8 mouse cellular contexts compared by ENCODE assay signal in genomic region chr9:22260092-22260422, GRCm38 (mm10). TPM values are rescaled to one million over a fixed set of nuclear protein-coding genes. Genes with fewer than 3 reads are reported as not detected.
A peak's percentile ranks its signal among the peaks of the same experiment; 100 is the strongest.
DNase-seq lines count a peak whose midpoint lies in the region; ATAC-seq and TF ChIP-seq lines count a peak whose summit lies in the region.

No protein-coding gene starts in this region.

- peak; percentile 7 for DNase-seq in cerebellum, adult 8-10 months
- no peak for DNase-seq in cerebellum, postnatal 36 days
- DNase-seq in lung, postnatal 0 days (ENCODE audit: low spot score), result no peak
- no peak for DNase-seq in lung, postnatal 25 days (ENCODE audit: low spot score)
- DNase-seq in embryo, embryonic 11 days, result no peak
- no peak for DNase-seq in cerebellum, adult 11-12 months

- ATAC-seq in lung, postnatal 0 days, result no peak
- no peak for ATAC-seq in limb, embryonic 13.5 days (ENCODE audit: low FRiP score, low read depth)
- no peak for ATAC-seq in stomach, embryonic 15.5 days (ENCODE audit: insufficient read depth, low FRiP score, low read depth)

- no peaks in the 10 kb centered on the region for H3K27me3 ChIP-seq in lung, postnatal 0 days (replicated peaks; ENCODE audit: insufficient read depth, low read length)
- H3K27me3 ChIP-seq in limb, embryonic 13.5 days, result no peaks in the 10 kb centered on the region
- H3K27me3 ChIP-seq in stomach, embryonic 15.5 days (replicated peaks), result no peaks in the 10 kb centered on the region

- peak overlapping the region; percentile 55 for H3K9ac ChIP-seq in lung, postnatal 0 days (replicated peaks; ENCODE audit: low read depth)
- no peak overlapping the region for H3K9ac ChIP-seq in limb, embryonic 13.5 days
- peak overlapping the region; percentile 63; the same call in 1 of the 2 replicates for H3K9ac ChIP-seq in stomach, embryonic 15.5 days

- no peaks in the 10 kb centered on the region for H3K9me3 ChIP-seq in lung, postnatal 0 days (ENCODE audit: low read length)
- H3K9me3 ChIP-seq in limb, embryonic 13.5 days, result peaks cover 15% of the 10 kb centered on the region
- H3K9me3 ChIP-seq in stomach, embryonic 15.5 days, result no peaks in the 10 kb centered on the region; the same call in 1 of the 2 replicates

- H3K4me2 ChIP-seq in lung, postnatal 0 days (replicated peaks; ENCODE audit: low read depth, low read length), result peak overlapping the region; percentile 89
- H3K4me2 ChIP-seq in limb, embryonic 13.5 days (replicated peaks), result peak overlapping the region; percentile 67
- peak overlapping the region; percentile 83 for H3K4me2 ChIP-seq in stomach, embryonic 15.5 days

- H3K4me3 ChIP-seq in lung, postnatal 0 days (ENCODE audit: low read depth, low read length), result peak overlapping the region; percentile 50; the same call in 1 of the 2 replicates
- H3K4me3 ChIP-seq in limb, embryonic 13.5 days, result peak overlapping the region; percentile 81
- H3K4me3 ChIP-seq in stomach, embryonic 15.5 days (replicated peaks), result peak overlapping the region; percentile 65

- H3K36me3 ChIP-seq in lung, postnatal 0 days (ENCODE audit: insufficient read depth, low read length), result no peaks in the 10 kb centered on the region
- H3K36me3 ChIP-seq in limb, embryonic 13.5 days, result peaks cover 29% of the 10 kb centered on the region
- peaks cover 17% of the 10 kb centered on the region for H3K36me3 ChIP-seq in stomach, embryonic 15.5 days

- H3K4me1 ChIP-seq in lung, postnatal 0 days (ENCODE audit: insufficient read depth, low read depth, low read length), result no peaks in the 10 kb centered on the region
- no peaks in the 10 kb centered on the region for H3K4me1 ChIP-seq in limb, embryonic 13.5 days
- no peaks in the 10 kb centered on the region for H3K4me1 ChIP-seq in stomach, embryonic 15.5 days

- no peak overlapping the region for H3K27ac ChIP-seq in lung, postnatal 0 days (ENCODE audit: low read length)
- no peak overlapping the region for H3K27ac ChIP-seq in limb, embryonic 13.5 days
- H3K27ac ChIP-seq in stomach, embryonic 15.5 days, result no peak overlapping the region

- 35% methylated on average over 3 of the region's 3 CpGs for WGBS in lung, postnatal 0 days
- 23% methylated on average over 3 of the region's 3 CpGs for WGBS in limb, embryonic 13.5 days
- 22% methylated on average over 3 of the region's 3 CpGs for WGBS in stomach, embryonic 15.5 days

- TF ChIP-seq CTCF in lung, postnatal 0 days (IDR thresholded peaks at IDR 0.05), result no peak

- no peak for TF ChIP-seq EP300 in lung, postnatal 0 days (IDR thresholded peaks at IDR 0.05)

RNA-seq across cellular contexts. Expression of gene Zfp599, which starts 0.4 kb away (rescaled TPM):
- 0.84 and 0.97 TPM in 2 replicates for polyA plus RNA-seq in lung, postnatal 0 days (2015; fragmentation: Nextera tagmentation; extraction: Ambion mirVana)
- 9.2 and 9.6 TPM in 2 replicates for polyA plus RNA-seq in limb, embryonic 13.5 days (2015; fragmentation: Nextera tagmentation; extraction: Ambion mirVana)
- polyA plus RNA-seq in stomach, embryonic 15.5 days (2015; fragmentation: Nextera tagmentation; extraction: Ambion mirVana), result 3.9 and 4.4 TPM in 2 replicates

RNA-seq across cellular contexts. Expression of gene Zfp809, which starts 34.5 kb away (rescaled TPM):
- 17.8 and 20.0 TPM in 2 replicates for polyA plus RNA-seq in lung, postnatal 0 days (2015; fragmentation: Nextera tagmentation; extraction: Ambion mirVana)
- 15.7 and 17.0 TPM in 2 replicates for polyA plus RNA-seq in limb, embryonic 13.5 days (2015; fragmentation: Nextera tagmentation; extraction: Ambion mirVana)
- 31.1 and 33.5 TPM in 2 replicates for polyA plus RNA-seq in stomach, embryonic 15.5 days (2015; fragmentation: Nextera tagmentation; extraction: Ambion mirVana)

RNA-seq across cellular contexts. Expression of gene Zfp810, which starts 47.4 kb away (rescaled TPM):
- polyA plus RNA-seq in lung, postnatal 0 days (2015; fragmentation: Nextera tagmentation; extraction: Ambion mirVana), result 13.6 and 15.3 TPM in 2 replicates
- 29.1 and 30.3 TPM in 2 replicates for polyA plus RNA-seq in limb, embryonic 13.5 days (2015; fragmentation: Nextera tagmentation; extraction: Ambion mirVana)
- 15.7 and 20.1 TPM in 2 replicates for polyA plus RNA-seq in stomach, embryonic 15.5 days (2015; fragmentation: Nextera tagmentation; extraction: Ambion mirVana)
